Mouse (Mus musculus) kidney, adult 2 months (tissue): ENCODE results near the gene Gpx7. TPM values are rescaled to one million over a fixed set of nuclear protein-coding genes. Genes with fewer than 3 reads are reported as not detected.

Source experiments
- DNase-seq: peaks from one replicate; pipeline ENCODE4 v3.0.0; 2021
- H3K27ac ChIP-seq: fragments of 200-500 bp; 2 replicates; pipeline ENCODE4 v1.5.1; 2012; ENCODE audit warnings: low read depth, low read length, control low read depth, inconsistent platforms; ENCODE audit not compliant: insufficient read depth
- H3K27me3 ChIP-seq: fragments of 200-500 bp; replicated peaks from 2 replicates; pipeline ENCODE4 v1.6.1; 2012; ENCODE audit warnings: mild to moderate bottlenecking, moderate library complexity, low read length, inconsistent platforms; ENCODE audit not compliant: control insufficient read depth, insufficient read depth
- H3K36me3 ChIP-seq: fragments of 200-500 bp; 2 replicates; pipeline ENCODE4 v1.6.1; 2012; ENCODE audit warnings: mild to moderate bottlenecking, moderate library complexity, low read length, inconsistent platforms; ENCODE audit not compliant: control insufficient read depth, insufficient read depth
- H3K4me1 ChIP-seq: fragments of 200-500 bp; 2 replicates; pipeline ENCODE4 v1.6.1; 2011; ENCODE audit warnings: low read length; ENCODE audit not compliant: control insufficient read depth, insufficient read depth
- H3K4me3 ChIP-seq: fragments of 200-500 bp; 2 replicates; pipeline ENCODE4 v1.5.1; 2011; ENCODE audit warnings: mild to moderate bottlenecking, low read depth, low read length, control low read depth; ENCODE audit not compliant: insufficient read depth
- CTCF ChIP-seq: fragments of 200-500 bp; conservative IDR thresholded peaks from 2 replicates; pipeline ENCODE4 v1.5.1; 2011; ENCODE audit warnings: low read depth, mild to moderate bottlenecking, control low read depth, low read length, moderate library complexity, mixed read lengths; ENCODE audit not compliant: insufficient read depth, insufficient read length
- POLR2A ChIP-seq: fragments of 200-500 bp; IDR thresholded peaks from one replicate; pipeline ENCODE4 v1.6.1; 2011; ENCODE audit warnings: low read depth, low read length, control low read depth
- WGBS: fragments of 180-500 bp; shearing (Covaris S2); methylation state at CpG from one replicate; pipeline ENCODE4 v1.1.7; 2018; 5-methylcytosine and 5-hydroxymethylcytosine counted together
- polyA plus RNA-seq: library from polyadenylated mRNA; depleted of rRNA; stranded (reverse); fragments of >200 nt; gene quantifications from 2 replicates; pipeline ENCODE4 v1.2.3, GENCODE M21; 2012; rRNA removed

Gene Gpx7
- 6.2 and 7.5 TPM in 2 replicates for polyA plus RNA-seq

- TF ChIP-seq CTCF, result no peak
- no peak for TF ChIP-seq POLR2A
- no peak for DNase-seq
- WGBS, result 38% methylated on average over 15 of the region's 15 CpGs
These were observed at the start of gene Gpx7 for GRCm38 (mm10) chr4:108406861-108407401. Gpx7 (minus strand) TSS chr4:108406961.

DNA sequence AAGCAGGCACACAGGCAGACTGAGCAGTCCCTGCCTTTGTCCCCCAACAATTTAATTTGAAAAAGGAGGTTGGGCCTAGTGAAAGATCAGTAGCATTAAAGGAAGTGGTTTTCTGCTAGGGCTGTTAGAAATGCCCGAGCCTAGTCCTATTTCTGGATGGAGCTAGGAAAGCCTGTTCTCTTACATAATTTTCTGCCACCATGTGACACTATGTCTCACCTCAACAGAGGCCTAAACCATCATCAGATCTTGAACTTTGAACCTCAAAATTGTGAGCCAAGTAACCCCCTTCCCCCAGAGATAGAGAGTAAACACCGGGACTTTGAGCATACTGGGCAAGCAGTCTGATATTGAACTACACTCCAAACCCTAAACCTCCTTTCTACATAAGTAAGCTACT, 49.3 kb upstream of the Gpx7 start:
- peak; percentile 44 for DNase-seq
- Histone ChIP-seq H3K4me3 (no peak overlapping the region), H3K4me1 (no peaks in the 10 kb centered on the region), H3K27ac (no peak overlapping the region), H3K36me3 (no peaks in the 10 kb centered on the region), H3K27me3 (no peaks in the 10 kb centered on the region)
- WGBS, result 53% methylated on average over 2 of the region's 2 CpGs
- TF ChIP-seq CTCF (no peak), POLR2A (no peak)

More at GRCm38 (mm10) chr4:108406861-108407401, at the start of gene Gpx7:
- Histone ChIP-seq H3K27ac (peak within 1 kb of the TSS; percentile 76), H3K27me3 (no peaks in the 10 kb centered on the region), H3K4me3 (peak within 1 kb of the TSS; percentile 58), H3K36me3 (no peaks in the 10 kb centered on the region), H3K4me1 (no peaks in the 10 kb centered on the region)

GRCm38 (mm10) chr4:108448091-108448490, 41.3 kb upstream of the Gpx7 start:
- Histone ChIP-seq H3K4me3 (no peak overlapping the region), H3K36me3 (no peaks in the 10 kb centered on the region), H3K27me3 (no peaks in the 10 kb centered on the region), H3K27ac (no peak overlapping the region), H3K4me1 (no peaks in the 10 kb centered on the region)
- TF ChIP-seq CTCF (no peak), POLR2A (no peak)
- DNase-seq, result no peak
- WGBS, result 94% methylated on average over 7 of the region's 7 CpGs

GRCm38 (mm10) chr4:108438082-108438840, 31.5 kb upstream of the Gpx7 start:
- TF ChIP-seq CTCF, result no peak
- TF ChIP-seq POLR2A, result no peak
- Histone ChIP-seq H3K27ac (no peak overlapping the region), H3K36me3 (no peaks in the 10 kb centered on the region), H3K4me1 (peaks cover 3% of the 10 kb centered on the region; the same call in 1 of the 2 replicates), H3K4me3 (no peak overlapping the region), H3K27me3 (no peaks in the 10 kb centered on the region)
- DNase-seq, result peak; percentile 76
- WGBS, result 46% methylated on average over 6 of the region's 6 CpGs

GRCm38 (mm10) chr4:108436225-108436624, 29.5 kb upstream of the Gpx7 start:
- DNase-seq, result no peak
- no peaks in the 10 kb centered on the region for H3K27me3 ChIP-seq
- whole genome bisulfite sequencing, result 86% methylated on average over 1 of the region's 1 CpGs
- TF ChIP-seq CTCF (no peak), POLR2A (no peak)
- H3K4me3 ChIP-seq, result no peak overlapping the region
- H3K4me1 ChIP-seq, result peaks cover 3% of the 10 kb centered on the region; the same call in 1 of the 2 replicates
- no peak overlapping the region for H3K27ac ChIP-seq
- no peaks in the 10 kb centered on the region for H3K36me3 ChIP-seq

DNA sequence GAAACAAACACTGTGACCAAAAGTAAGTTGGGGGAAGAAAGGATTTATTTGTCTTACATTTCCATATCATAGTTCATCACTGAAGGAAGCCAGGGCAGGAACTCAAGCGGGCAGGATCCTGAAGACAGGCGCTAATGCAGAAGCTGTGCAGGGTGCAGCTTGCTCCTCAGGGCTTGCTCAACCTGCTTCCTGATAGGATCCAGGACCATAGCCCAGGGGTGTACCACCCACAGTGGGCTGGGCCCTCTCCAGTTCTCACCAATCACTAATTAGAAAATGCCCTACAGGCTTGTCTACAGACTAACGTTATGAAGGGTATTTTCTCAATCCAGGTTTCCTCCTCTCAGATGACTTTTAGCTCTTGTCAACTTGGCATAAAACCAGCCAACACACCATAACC, 28.9 kb upstream of the Gpx7 start:
- DNase-seq, result no peak
- peaks cover 3% of the 10 kb centered on the region; the same call in 1 of the 2 replicates for H3K4me1 ChIP-seq
- H3K27me3 ChIP-seq, result no peaks in the 10 kb centered on the region
- no peak overlapping the region for H3K27ac ChIP-seq
- no peaks in the 10 kb centered on the region for H3K36me3 ChIP-seq
- 78% methylated on average over 3 of the region's 3 CpGs for WGBS
- no peak overlapping the region for H3K4me3 ChIP-seq
- TF ChIP-seq CTCF (no peak), POLR2A (no peak)

GRCm38 (mm10) chr4:108434781-108435180, 28.0 kb upstream of the Gpx7 start:
- no peak overlapping the region for H3K27ac ChIP-seq
- no peaks in the 10 kb centered on the region for H3K27me3 ChIP-seq
- over 99% methylated on average over 3 of the region's 3 CpGs for WGBS
- no peaks in the 10 kb centered on the region for H3K36me3 ChIP-seq
- H3K4me3 ChIP-seq, result no peak overlapping the region
- peaks cover 3% of the 10 kb centered on the region; the same call in 1 of the 2 replicates for H3K4me1 ChIP-seq
- no peak for DNase-seq
- TF ChIP-seq POLR2A (no peak), CTCF (no peak)
